Mouse (Mus musculus): ENCODE data around the gene Zscan2. TPM values are rescaled to one million over a fixed set of nuclear protein-coding genes. Genes with fewer than 3 reads are reported as not detected.
"Not testable (repeated sequence)": the region's sequence is repeated elsewhere in the genome, so short reads cannot be mapped to it uniquely, and the experiment has no call there.

Zscan2 gene
- polyA plus RNA-seq (2015; fragmentation: Nextera tagmentation; extraction: Ambion mirVana): 3.6 and 4.5 TPM in 2 replicates

GRCm38 (mm10) chr7:80860729-80861274 lies at the start of gene Zscan2:
Zscan2 (plus strand) TSS chr7:80860920.
- H3K4me1 ChIP-seq: peaks cover 28% of the 10 kb centered on the region
- no peaks in the 10 kb centered on the region for H3K27me3 ChIP-seq
- H3K9me3 ChIP-seq: no peaks in the 10 kb centered on the region
- under 1% methylated on average over 38 of the region's 40 CpGs for WGBS
- H3K4me2 ChIP-seq (replicated peaks): peak within 1 kb of the TSS; percentile 80
- peak within 1 kb of the TSS; percentile 79; the same call in 1 of the 2 replicates for H3K27ac ChIP-seq
- ATAC-seq (ENCODE audit: low FRiP score, low read depth): peak; percentile 98
- peak within 1 kb of the TSS; percentile 94 for H3K9ac ChIP-seq
- H3K4me3 ChIP-seq: peak within 1 kb of the TSS; percentile 81
- peaks cover 30% of the 10 kb centered on the region for H3K36me3 ChIP-seq

DNA sequence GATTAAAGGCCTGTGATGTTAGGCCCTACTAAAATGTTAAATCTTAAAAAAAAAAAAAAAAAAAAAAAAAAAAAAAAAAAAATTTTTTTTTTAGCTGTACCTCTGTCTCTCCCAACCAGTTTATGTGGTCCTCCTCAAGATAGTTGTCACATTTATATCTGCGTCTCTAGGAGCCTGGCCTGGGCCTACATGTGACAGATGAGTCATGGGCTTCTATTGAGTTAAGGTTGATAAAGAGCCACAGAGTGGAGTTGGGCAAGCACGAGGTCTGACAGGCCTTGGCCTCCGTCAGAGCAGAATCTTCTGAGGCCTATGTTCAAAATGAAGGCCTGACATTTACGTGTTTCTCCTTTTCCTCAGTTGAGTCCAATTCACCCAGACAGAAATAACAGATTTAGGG lies 47.3 kb upstream of the Zscan2 start:
- Histone ChIP-seq H3K36me3 (no peaks in the 10 kb centered on the region), H3K4me2 (replicated peaks) (no peak overlapping the region), H3K9me3 (no peaks in the 10 kb centered on the region), H3K4me3 (no peak overlapping the region), H3K27ac (no peak overlapping the region), H3K9ac (no peak overlapping the region), H3K4me1 (no peaks in the 10 kb centered on the region), H3K27me3 (no peaks in the 10 kb centered on the region)
- 88% methylated on average over 4 of the region's 4 CpGs for whole genome bisulfite sequencing
- ATAC-seq (ENCODE audit: low FRiP score, low read depth): no peak

DNA sequence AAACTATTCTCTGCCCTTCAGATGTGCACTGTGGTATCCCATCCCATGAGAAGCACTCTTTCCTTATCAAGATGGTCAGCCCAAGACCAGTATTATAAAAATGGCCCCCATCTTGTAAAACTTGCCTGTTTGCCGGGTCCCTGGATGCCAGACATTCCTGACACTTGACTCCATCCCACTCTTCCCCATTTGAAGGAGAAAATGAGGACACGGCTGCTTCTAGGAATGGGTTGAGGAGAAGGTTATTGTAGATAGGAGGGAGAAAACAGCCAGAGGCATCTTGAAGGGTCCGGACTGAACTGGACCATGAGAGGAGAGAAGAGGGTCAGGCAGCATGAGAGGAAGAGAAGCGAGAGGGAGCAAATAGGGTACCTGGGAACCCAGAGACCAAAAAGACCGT lies 44.1 kb upstream of the Zscan2 start:
- ATAC-seq (ENCODE audit: low FRiP score, low read depth): no peak
- Histone ChIP-seq H3K36me3 (no peaks in the 10 kb centered on the region), H3K4me1 (no peaks in the 10 kb centered on the region), H3K27ac (no peak overlapping the region), H3K4me2 (replicated peaks) (no peak overlapping the region), H3K4me3 (no peak overlapping the region), H3K9me3 (no peaks in the 10 kb centered on the region), H3K9ac (no peak overlapping the region), H3K27me3 (no peaks in the 10 kb centered on the region)
- WGBS: 57% methylated on average over 5 of the region's 5 CpGs

- H3K4me2 ChIP-seq (replicated peaks): no peak overlapping the region
- H3K27ac ChIP-seq: no peak overlapping the region
- H3K9ac ChIP-seq: no peak overlapping the region
- H3K27me3 ChIP-seq: no peaks in the 10 kb centered on the region
- H3K9me3 ChIP-seq: no peaks in the 10 kb centered on the region
- no peaks in the 10 kb centered on the region for H3K36me3 ChIP-seq
- no peak overlapping the region for H3K4me3 ChIP-seq
- ATAC-seq (ENCODE audit: low FRiP score, low read depth): no peak
- peaks cover 5% of the 10 kb centered on the region for H3K4me1 ChIP-seq
- 61% methylated on average over 4 of the region's 4 CpGs for WGBS
These were observed 39.9 kb upstream of the Zscan2 start for GRCm38 (mm10) chr7:80820838-80821237.

DNA sequence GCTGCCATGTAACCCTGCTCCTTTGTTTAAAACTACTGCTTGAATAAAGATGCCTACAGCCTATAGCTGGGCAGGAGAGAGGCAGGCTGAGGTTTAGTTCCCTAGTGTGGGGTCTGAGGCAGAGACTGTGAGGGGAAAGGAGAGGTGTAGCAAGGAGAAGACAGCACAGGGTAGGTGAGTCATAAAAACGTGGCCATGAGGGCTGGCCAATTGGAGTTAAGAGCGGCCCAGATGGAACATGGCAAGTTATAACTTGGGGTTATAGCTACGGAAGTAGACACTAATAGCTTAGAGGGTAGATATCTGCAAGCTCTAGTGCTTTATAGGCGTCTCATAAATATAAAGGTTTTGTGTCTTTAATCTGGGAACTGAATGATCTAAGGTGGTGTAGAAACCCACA lies 37.5 kb upstream of the Zscan2 start:
- Histone ChIP-seq H3K9ac (no peak overlapping the region), H3K4me3 (no peak overlapping the region), H3K27ac (no peak overlapping the region), H3K4me1 (peaks cover 10% of the 10 kb centered on the region), H3K36me3 (no peaks in the 10 kb centered on the region), H3K27me3 (no peaks in the 10 kb centered on the region), H3K9me3 (no peaks in the 10 kb centered on the region), H3K4me2 (replicated peaks) (no peak overlapping the region)
- 68% methylated on average over 4 of the region's 4 CpGs for WGBS
- no peak for ATAC-seq (ENCODE audit: low FRiP score, low read depth)

GRCm38 (mm10) chr7:80823875-80824682 lies 36.6 kb upstream of the Zscan2 start:
- Histone ChIP-seq H3K4me3 (no peak overlapping the region), H3K36me3 (no peaks in the 10 kb centered on the region), H3K27ac (peak overlapping the region; percentile 22; the same call in 1 of the 2 replicates), H3K9me3 (no peaks in the 10 kb centered on the region), H3K9ac (no peak overlapping the region), H3K27me3 (no peaks in the 10 kb centered on the region), H3K4me1 (peaks cover 10% of the 10 kb centered on the region), H3K4me2 (replicated peaks) (no peak overlapping the region)
- no peak for ATAC-seq (ENCODE audit: low FRiP score, low read depth)
- 57% methylated on average over 11 of the region's 11 CpGs for WGBS

- Histone ChIP-seq H3K27me3 (no peaks in the 10 kb centered on the region), H3K4me3 (no peak within 1 kb of the TSS), H3K4me2 (replicated peaks) (peak within 1 kb of the TSS; percentile 14; the same call in 1 of the 2 replicates), H3K9me3 (no peaks in the 10 kb centered on the region), H3K36me3 (no peaks in the 10 kb centered on the region), H3K27ac (peak within 1 kb of the TSS; percentile 69), H3K4me1 (peaks cover 10% of the 10 kb centered on the region), H3K9ac (no peak within 1 kb of the TSS)
- peak; percentile 75 for ATAC-seq (ENCODE audit: low FRiP score, low read depth)
- 47% methylated on average over 11 of the region's 11 CpGs for WGBS
These were observed 34.8 kb upstream of the Zscan2 start, which contains the start of gene Iqgap1 for GRCm38 (mm10) chr7:80825843-80826403. Iqgap1 (minus strand) TSS chr7:80825974.

GRCm38 (mm10) chr7:80828146-80828860 lies 32.4 kb upstream of the Zscan2 start:
- Histone ChIP-seq H3K9ac (no peak overlapping the region), H3K27me3 (no peaks in the 10 kb centered on the region), H3K36me3 (no peaks in the 10 kb centered on the region), H3K4me2 (replicated peaks) (no peak overlapping the region), H3K9me3 (no peaks in the 10 kb centered on the region), H3K4me1 (peaks cover 19% of the 10 kb centered on the region), H3K4me3 (no peak overlapping the region), H3K27ac (no peak overlapping the region)
- WGBS: 62% methylated on average over 18 of the region's 18 CpGs
- ATAC-seq (ENCODE audit: low FRiP score, low read depth): no peak

DNA sequence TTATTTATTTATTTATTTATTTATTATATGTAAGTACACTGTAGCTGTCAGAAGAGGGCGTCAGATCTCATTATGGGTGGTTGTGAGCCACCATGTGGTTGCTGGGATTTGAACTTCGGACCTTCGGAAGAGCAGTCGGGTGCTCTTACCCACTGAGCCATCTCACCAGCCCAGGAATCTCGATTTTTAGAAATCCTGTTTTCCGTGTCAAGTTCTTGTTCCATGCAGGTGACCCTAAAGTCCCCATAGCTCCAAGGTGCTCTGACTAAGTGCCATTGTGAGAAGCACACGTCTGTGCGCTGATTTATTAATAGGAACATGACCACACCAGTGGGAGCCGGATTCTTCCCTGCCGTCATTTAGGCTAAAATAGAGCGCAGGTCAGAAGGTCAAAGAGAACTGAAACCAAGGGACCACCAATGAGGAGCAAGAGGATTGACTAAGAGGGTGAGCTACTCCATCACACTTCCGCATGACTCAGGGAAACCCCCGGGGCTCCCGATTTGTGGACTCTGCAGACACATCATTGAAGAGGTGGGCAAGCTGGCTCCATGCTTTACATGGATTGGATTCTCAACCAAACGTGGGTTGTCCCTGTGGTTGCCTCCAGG lies 30.4 kb upstream of the Zscan2 start:
- Histone ChIP-seq H3K36me3 (no peaks in the 10 kb centered on the region), H3K4me1 (peaks cover 19% of the 10 kb centered on the region), H3K27ac (no peak overlapping the region), H3K27me3 (no peaks in the 10 kb centered on the region), H3K9me3 (no peaks in the 10 kb centered on the region), H3K4me3 (no peak overlapping the region), H3K9ac (no peak overlapping the region), H3K4me2 (replicated peaks) (no peak overlapping the region)
- ATAC-seq (ENCODE audit: low FRiP score, low read depth): no peak
- WGBS: 78% methylated on average over 15 of the region's 15 CpGs

DNA sequence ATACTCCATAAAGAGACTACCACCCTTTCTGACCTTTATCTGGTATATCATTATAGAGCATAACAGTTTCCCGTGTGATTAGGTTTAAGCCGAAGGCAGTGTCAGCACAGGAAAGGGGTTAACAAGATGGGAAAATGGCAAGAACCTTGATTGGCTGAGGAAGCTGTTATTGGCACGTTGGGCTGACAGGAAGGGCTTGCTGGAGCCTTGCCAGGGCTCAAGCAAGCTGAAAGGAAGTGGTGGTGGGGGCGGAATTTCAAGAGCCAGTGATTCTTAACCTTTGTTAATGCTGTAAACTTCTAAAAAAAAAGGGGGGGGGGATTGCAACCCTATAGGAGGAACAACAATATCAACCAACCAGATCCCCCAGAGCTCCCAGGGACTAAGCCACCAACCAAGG lies 28.5 kb upstream of the Zscan2 start:
- no peak for ATAC-seq (ENCODE audit: low FRiP score, low read depth)
- H3K9ac ChIP-seq: no peak overlapping the region
- H3K27me3 ChIP-seq: no peaks in the 10 kb centered on the region
- no peaks in the 10 kb centered on the region for H3K9me3 ChIP-seq
- 26% methylated on average over 4 of the region's 4 CpGs for WGBS
- no peaks in the 10 kb centered on the region for H3K36me3 ChIP-seq
- H3K4me3 ChIP-seq: no peak overlapping the region
- peaks cover 14% of the 10 kb centered on the region for H3K4me1 ChIP-seq
- H3K27ac ChIP-seq: no peak overlapping the region
- H3K4me2 ChIP-seq (replicated peaks): no peak overlapping the region

- not testable (repeated sequence) for H3K9ac ChIP-seq; H3K4me2 ChIP-seq (replicated peaks); H3K4me3 ChIP-seq; H3K27me3 ChIP-seq; H3K36me3 ChIP-seq; H3K9me3 ChIP-seq; H3K27ac ChIP-seq
- peaks cover 20% of the 10 kb centered on the region for H3K4me1 ChIP-seq
- WGBS: 13% methylated on average over 14 of the region's 14 CpGs
- peak; percentile 44; the same call in 1 of the 2 replicates for ATAC-seq (ENCODE audit: low FRiP score, low read depth)
These were observed 27.6 kb upstream of the Zscan2 start for GRCm38 (mm10) chr7:80832996-80833650.
